Mouse (Mus musculus) neural tube, embryonic 15.5 days (tissue): ENCODE results near the gene Rnf150. TPM values are rescaled to one million over a fixed set of nuclear protein-coding genes. Genes with fewer than 3 reads are reported as not detected.
A peak's percentile ranks its signal among the peaks of the same experiment; 100 is the strongest.

Experiments used
- ATAC-seq: fragments of 200-750 bp; cut with Nextera tagmentation; 2 replicates; pipeline ENCODE4 v1.8.0; 2017; ENCODE audit warnings: mild to moderate bottlenecking, moderate TSS enrichment, moderate library complexity; ENCODE audit not compliant: low FRiP score
- H3K27ac ChIP-seq: fragments of 300-500 bp; sonication (generic); replicated peaks from 2 replicates; pipeline ENCODE4 v1.5.1; 2015; ENCODE audit warnings: mild to moderate bottlenecking, inconsistent platforms
- H3K27me3 ChIP-seq: fragments of 300-500 bp; sonication (generic); replicated peaks from 2 replicates; pipeline ENCODE4 v1.6.1; 2015; ENCODE audit warnings: inconsistent platforms
- H3K36me3 ChIP-seq: fragments of 300-500 bp; sonication (generic); 2 replicates; pipeline ENCODE4 v1.6.1; 2015; ENCODE audit warnings: inconsistent platforms
- H3K4me1 ChIP-seq: fragments of 300-500 bp; sonication (generic); 2 replicates; pipeline ENCODE4 v1.6.1; 2015; ENCODE audit warnings: inconsistent platforms
- H3K4me2 ChIP-seq: fragments of 300-500 bp; sonication (generic); 2 replicates; pipeline ENCODE4 v1.6.1; 2015; ENCODE audit warnings: inconsistent platforms, mild to moderate bottlenecking, moderate library complexity
- H3K4me3 ChIP-seq: fragments of 300-500 bp; sonication (generic); replicated peaks from 2 replicates; pipeline ENCODE4 v1.5.1; 2015; ENCODE audit warnings: mild to moderate bottlenecking, inconsistent platforms
- H3K9ac ChIP-seq: fragments of 300-500 bp; sonication (generic); replicated peaks from 2 replicates; pipeline ENCODE4 v1.6.1; 2015; ENCODE audit warnings: mild to moderate bottlenecking, inconsistent platforms
- H3K9me3 ChIP-seq: fragments of 300-500 bp; sonication (generic); replicated peaks from 2 replicates; pipeline ENCODE4 v1.6.1; 2016; ENCODE audit warnings: inconsistent platforms
- WGBS: fragments of 180-500 bp; shearing (Covaris S2); methylation state at CpG from one replicate; pipeline ENCODE4 v1.1.7; 2015; ENCODE audit warnings: mixed read lengths; 5-methylcytosine and 5-hydroxymethylcytosine counted together
- polyA plus RNA-seq: library from polyadenylated mRNA; unstranded; fragments of >200 nt; fragmentation: Nextera tagmentation; extraction: Ambion mirVana; gene quantifications from 2 replicates; pipeline ENCODE4 v1.2.1, GENCODE M21; 2015

Rnf150 gene
- polyA plus RNA-seq, 1 experiment from 2014 or later: 2.5 TPM

DNA sequence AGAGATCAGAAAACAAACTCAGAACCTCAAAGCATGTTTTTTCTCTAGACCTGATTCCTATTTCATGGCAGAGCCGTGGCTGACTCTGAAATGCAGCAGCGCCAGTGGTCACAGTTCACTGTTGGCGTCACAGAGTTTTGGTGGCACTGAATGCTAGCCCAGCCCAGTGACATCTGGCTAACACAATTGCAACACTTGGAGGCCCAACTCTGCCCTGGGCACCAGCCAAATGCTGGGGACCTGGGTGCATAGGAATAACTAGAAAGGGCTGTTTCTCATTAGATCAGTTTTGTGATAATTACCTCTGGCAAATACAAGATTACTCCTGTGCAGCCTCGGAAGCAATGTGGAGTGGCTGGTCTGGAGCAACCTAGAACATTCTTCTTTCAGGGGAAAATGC lies 31.9 kb downstream of the Rnf150 start:
- no peak overlapping the region for H3K4me2 ChIP-seq
- no peaks in the 10 kb centered on the region for H3K4me1 ChIP-seq
- no peaks in the 10 kb centered on the region for H3K9me3 ChIP-seq
- H3K4me3 ChIP-seq: no peak overlapping the region
- no peaks in the 10 kb centered on the region for H3K27me3 ChIP-seq
- H3K27ac ChIP-seq: no peak overlapping the region
- H3K9ac ChIP-seq: no peak overlapping the region
- no peak for ATAC-seq
- H3K36me3 ChIP-seq: no peaks in the 10 kb centered on the region
- WGBS: 79% methylated on average over 4 of the region's 4 CpGs

DNA sequence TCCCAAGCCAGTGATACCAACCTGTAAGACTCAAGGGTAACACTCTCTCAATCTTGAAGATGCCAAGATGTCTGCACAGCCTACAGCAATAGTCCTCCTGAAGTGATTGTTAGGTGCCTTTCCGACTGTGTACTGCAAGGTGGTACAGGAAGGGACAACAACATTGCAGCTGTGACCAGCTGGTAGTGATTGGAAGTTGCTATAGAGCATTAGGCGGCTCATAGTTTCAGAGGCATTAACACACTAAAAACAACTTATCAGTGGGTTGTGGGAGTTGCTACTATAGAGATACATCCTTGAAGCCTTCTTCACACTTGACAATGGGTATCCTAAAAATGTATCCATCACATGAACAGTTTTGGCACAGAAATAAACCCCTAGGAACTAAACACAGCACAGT lies 33.6 kb downstream of the Rnf150 start:
- H3K9me3 ChIP-seq: no peaks in the 10 kb centered on the region
- no peak overlapping the region for H3K4me2 ChIP-seq
- no peak overlapping the region for H3K27ac ChIP-seq
- no peak for ATAC-seq
- no peak overlapping the region for H3K4me3 ChIP-seq
- no peak overlapping the region for H3K9ac ChIP-seq
- H3K4me1 ChIP-seq: peaks cover 8% of the 10 kb centered on the region; the same call in 1 of the 2 replicates
- 95% methylated on average over 2 of the region's 2 CpGs for WGBS
- H3K27me3 ChIP-seq: no peaks in the 10 kb centered on the region
- no peaks in the 10 kb centered on the region for H3K36me3 ChIP-seq

DNA sequence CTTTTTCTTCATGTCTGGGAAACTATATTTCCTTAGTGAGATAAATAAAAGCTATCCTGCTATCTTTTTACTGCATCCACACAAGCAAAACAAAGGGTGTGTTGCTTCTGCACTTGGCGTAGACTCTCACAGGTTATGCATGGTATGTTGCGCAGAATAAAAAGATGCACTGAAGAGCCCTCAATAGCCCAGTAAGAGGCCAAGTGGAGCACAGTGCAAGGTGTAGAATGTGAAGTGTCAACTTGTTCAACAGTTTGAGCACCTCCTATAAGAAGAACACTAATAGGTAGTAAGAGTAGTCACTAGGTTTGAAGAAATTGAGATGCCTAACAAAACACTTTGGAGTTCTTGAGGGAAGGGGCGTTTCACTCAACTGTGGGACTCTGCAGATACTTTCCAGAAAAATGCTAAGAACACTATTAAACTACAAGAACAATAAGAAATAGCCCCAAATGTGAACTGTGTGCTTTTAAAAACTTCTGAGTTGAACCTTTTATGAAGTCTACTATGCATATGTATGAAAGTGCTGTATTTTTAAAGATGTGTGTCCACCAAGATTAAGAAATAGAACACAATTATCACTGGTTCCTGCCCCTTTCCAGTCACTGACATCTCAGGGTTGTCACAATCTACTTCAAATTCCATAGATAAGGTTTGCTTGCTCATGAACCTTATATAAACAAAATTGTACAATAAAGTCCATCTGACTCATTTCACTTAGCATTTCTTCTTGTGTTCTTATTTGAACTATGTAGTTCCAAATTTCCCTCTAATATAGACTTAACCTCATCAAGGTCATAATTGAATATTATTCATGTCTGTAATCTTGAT lies 34.7 kb downstream of the Rnf150 start:
- WGBS: 95% methylated on average over 3 of the region's 3 CpGs
- H3K27me3 ChIP-seq: no peaks in the 10 kb centered on the region

DNA sequence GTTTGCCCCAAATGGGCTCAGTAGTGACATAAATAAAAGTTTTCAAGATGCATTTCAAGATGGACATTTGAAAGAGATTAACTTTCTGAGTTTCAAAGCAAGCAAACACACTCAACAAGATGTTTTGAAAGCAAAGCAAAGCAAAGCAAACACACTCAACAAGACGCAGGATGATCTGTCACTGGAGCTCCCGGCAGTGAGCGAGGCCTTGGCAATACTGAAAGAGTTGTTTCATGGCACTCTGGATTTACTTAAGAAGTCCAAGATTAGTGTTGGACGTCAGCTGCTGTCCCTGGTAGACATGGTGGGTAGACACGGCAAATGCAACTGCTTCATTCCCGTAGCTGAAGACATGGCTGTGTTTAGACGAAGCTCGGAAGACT lies 35.3 kb downstream of the Rnf150 start:
- Histone ChIP-seq H3K4me3 (no peak overlapping the region), H3K9ac (no peak overlapping the region), H3K27ac (no peak overlapping the region), H3K4me2 (no peak overlapping the region), H3K36me3 (no peaks in the 10 kb centered on the region), H3K27me3 (no peaks in the 10 kb centered on the region), H3K9me3 (no peaks in the 10 kb centered on the region), H3K4me1 (peaks cover 8% of the 10 kb centered on the region; the same call in 1 of the 2 replicates)
- 93% methylated on average over 8 of the region's 8 CpGs for WGBS
- no peak for ATAC-seq

More for the DNA sequence above, 34.7 kb downstream of the Rnf150 start:
- Histone ChIP-seq H3K9ac (no peak overlapping the region), H3K9me3 (no peaks in the 10 kb centered on the region), H3K27ac (no peak overlapping the region), H3K4me2 (no peak overlapping the region), H3K36me3 (no peaks in the 10 kb centered on the region), H3K4me1 (peaks cover 8% of the 10 kb centered on the region; the same call in 1 of the 2 replicates), H3K4me3 (no peak overlapping the region)
- no peak for ATAC-seq

DNA sequence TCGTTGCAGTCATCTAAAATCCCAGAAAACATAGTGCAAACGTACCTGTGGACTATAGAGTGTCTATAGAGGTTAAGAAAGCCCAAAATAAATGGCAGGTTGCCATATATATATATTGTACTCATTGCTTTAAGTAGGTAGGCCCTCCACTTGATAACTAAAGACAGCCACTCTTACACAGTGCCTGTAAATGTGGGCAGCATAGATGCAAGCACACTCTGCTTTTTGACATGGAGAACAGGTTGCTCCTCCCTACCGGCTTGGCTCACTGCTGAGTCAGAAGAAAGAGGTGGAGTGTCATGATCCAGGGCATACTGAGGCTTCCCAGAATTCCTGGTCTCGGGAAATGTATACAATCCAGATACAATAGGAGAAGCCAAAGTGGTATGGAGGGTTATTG lies 37.8 kb downstream of the Rnf150 start:
- no peak overlapping the region for H3K4me2 ChIP-seq
- no peaks in the 10 kb centered on the region for H3K9me3 ChIP-seq
- no peaks in the 10 kb centered on the region for H3K27me3 ChIP-seq
- ATAC-seq: no peak
- WGBS: 79% methylated on average over 4 of the region's 4 CpGs
- 0 out of 2 replicates have a peak overlapping the region, but pooled peaks have one; percentile 37 for H3K27ac ChIP-seq
- no peaks in the 10 kb centered on the region for H3K36me3 ChIP-seq
- no peak overlapping the region for H3K4me3 ChIP-seq
- H3K9ac ChIP-seq: no peak overlapping the region
- peaks cover 8% of the 10 kb centered on the region; the same call in 1 of the 2 replicates for H3K4me1 ChIP-seq

DNA sequence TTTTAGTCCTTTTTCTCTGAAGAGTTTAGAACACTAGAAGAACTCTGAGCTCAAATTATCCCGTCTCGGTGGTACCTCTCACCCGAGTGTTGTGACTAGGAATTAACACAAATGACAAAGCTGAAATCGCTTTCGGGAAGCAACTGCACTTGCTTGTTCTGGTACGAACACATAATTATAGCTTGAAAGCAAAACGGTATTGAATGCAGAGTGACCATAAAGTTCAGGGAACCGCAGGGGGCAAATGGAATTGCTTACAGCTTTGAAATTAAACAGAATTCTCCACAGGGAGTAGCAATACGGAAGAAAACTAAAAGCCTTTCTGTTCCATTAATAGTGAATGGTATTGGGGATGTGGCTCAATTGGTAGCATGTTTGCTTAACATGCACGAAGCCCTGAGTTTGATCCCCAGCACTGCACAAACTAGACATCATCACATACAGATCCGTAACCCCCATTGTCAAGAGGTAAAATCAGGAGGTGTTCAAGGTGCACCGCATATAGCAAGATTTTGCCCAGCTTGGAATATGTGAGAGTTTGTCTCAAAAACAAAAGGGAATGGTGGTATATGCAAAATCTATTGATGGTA lies 38.5 kb downstream of the Rnf150 start:
- Histone ChIP-seq H3K9ac (no peak overlapping the region), H3K9me3 (no peaks in the 10 kb centered on the region), H3K4me3 (no peak overlapping the region), H3K27me3 (no peaks in the 10 kb centered on the region), H3K36me3 (no peaks in the 10 kb centered on the region), H3K4me2 (no peak overlapping the region), H3K27ac (no peak overlapping the region), H3K4me1 (peaks cover 8% of the 10 kb centered on the region; the same call in 1 of the 2 replicates)
- peak; percentile 45; the same call in 1 of the 2 replicates for ATAC-seq
- 43% methylated on average over 12 of the region's 12 CpGs for WGBS

DNA sequence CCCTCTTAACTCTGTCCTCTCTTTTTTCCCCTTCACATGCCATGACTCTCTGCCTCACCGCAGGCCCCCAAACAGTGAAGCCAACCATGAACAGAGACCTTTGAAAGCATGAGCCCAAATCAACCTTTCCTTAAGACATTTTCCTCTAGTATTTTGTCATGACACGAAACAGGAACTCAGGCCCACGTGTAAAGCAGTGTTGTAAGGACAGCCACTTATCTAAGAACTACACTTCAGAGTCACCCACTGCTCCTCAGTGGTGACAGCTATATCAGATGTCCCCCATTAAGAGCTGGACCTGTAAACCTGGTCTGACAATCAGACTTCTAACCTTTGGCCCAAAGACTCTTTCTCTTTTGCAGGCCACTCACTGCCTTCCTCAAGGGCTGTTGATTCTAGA lies 40.3 kb downstream of the Rnf150 start:
- Histone ChIP-seq H3K4me1 (peaks cover 8% of the 10 kb centered on the region; the same call in 1 of the 2 replicates), H3K4me3 (no peak overlapping the region)
- WGBS: 88% methylated on average over 3 of the region's 3 CpGs

DNA sequence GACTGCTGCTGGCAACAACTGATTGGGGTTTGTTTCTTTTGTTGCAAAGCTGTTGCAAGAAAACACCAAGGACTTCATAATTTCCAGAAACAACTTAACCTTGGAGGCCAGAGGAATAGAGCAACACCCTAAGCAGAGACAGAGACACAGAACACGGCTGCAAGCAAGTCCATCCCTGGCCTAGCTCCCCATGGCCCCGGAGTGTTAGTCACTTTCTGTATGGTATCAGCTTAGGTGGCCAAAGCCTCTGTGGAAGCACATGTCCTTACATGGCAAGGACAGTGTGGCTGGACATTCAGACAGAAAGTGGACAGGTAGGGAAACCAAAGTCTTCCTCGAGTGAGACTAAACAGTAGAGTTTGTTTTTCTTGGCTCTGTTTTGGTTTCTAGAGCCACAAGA lies 44.1 kb downstream of the Rnf150 start:
- no peak overlapping the region for H3K4me2 ChIP-seq
- ATAC-seq: no peak
- no peaks in the 10 kb centered on the region for H3K36me3 ChIP-seq
- no peaks in the 10 kb centered on the region for H3K4me1 ChIP-seq
- H3K27ac ChIP-seq: no peak overlapping the region
- H3K27me3 ChIP-seq: no peaks in the 10 kb centered on the region
- H3K9ac ChIP-seq: no peak overlapping the region
- H3K9me3 ChIP-seq: no peaks in the 10 kb centered on the region
- H3K4me3 ChIP-seq: no peak overlapping the region
- WGBS: 88% methylated on average over 3 of the region's 3 CpGs

More for the DNA sequence above, 40.3 kb downstream of the Rnf150 start:
- no peak overlapping the region for H3K4me2 ChIP-seq
- H3K27ac ChIP-seq: no peak overlapping the region
- no peak for ATAC-seq
- no peak overlapping the region for H3K9ac ChIP-seq
- no peaks in the 10 kb centered on the region for H3K27me3 ChIP-seq
- no peaks in the 10 kb centered on the region for H3K36me3 ChIP-seq
- no peaks in the 10 kb centered on the region for H3K9me3 ChIP-seq

DNA sequence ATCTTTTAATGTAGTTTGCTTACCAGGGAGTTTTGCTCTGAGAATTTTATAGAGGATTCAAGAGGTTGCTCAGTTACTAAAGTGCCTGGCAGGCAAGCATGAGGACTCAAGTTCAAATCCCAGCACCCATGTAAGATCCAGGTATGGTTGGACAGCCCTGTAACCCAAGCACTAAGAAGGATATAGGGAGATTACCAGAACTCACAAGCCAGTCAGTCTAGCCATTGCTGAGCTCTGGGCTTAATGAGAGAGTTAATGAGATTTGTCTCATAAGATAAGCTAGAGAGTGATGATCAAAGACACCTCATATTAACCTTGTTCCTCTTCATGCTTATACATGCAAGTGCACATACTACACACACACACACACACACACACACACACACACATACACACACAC lies 48.3 kb downstream of the Rnf150 start:
- Histone ChIP-seq H3K27ac (no peak overlapping the region), H3K4me2 (no peak overlapping the region), H3K4me1 (no peaks in the 10 kb centered on the region), H3K9ac (no peak overlapping the region), H3K9me3 (no peaks in the 10 kb centered on the region), H3K27me3 (no peaks in the 10 kb centered on the region), H3K36me3 (no peaks in the 10 kb centered on the region), H3K4me3 (no peak overlapping the region)
- ATAC-seq: no peak

DNA sequence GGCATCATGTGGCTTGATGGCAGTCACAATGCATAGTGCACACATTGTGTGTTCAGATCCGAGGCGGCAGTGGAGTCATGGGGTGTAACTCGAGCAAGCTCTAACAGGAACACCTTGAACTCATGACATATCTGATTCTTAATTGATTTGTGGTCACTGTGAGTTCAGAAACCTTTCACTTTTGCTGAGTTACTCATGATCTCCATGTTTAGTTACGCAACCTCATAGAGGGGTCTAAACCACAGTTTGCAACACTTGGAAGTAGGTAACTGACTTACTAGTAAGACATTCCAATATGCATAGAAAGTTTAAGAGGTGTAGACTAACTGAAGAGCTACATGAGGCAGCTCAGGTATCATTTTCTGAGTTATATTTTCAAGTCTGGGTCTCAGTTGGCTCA lies 49.1 kb downstream of the Rnf150 start:
- Histone ChIP-seq H3K4me1 (no peaks in the 10 kb centered on the region), H3K9ac (no peak overlapping the region), H3K27ac (no peak overlapping the region), H3K4me3 (no peak overlapping the region), H3K9me3 (no peaks in the 10 kb centered on the region), H3K27me3 (no peaks in the 10 kb centered on the region), H3K4me2 (no peak overlapping the region), H3K36me3 (no peaks in the 10 kb centered on the region)
- 89% methylated on average over 4 of the region's 4 CpGs for WGBS
- ATAC-seq: no peak

DNA sequence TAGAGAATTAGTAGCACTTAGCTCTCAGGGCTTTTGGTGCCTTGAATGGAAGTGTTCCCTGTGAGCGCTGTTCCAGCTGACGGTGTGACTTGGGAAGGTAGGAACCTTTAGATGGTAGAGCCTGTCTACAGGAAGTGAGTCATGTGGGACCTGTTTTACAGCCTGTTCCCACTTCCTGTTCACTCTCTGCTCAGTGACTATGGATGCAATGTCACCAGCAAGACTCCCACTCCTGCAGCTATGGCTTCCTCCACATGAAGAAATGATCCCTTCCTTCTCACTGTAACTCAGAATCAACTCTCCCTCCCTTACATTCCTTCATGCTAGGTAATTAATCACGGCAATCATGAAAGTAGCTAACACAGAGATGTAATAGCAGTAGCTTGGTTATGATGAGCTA lies 51.4 kb downstream of the Rnf150 start:
- Histone ChIP-seq H3K4me1 (peaks cover 4% of the 10 kb centered on the region; the same call in 1 of the 2 replicates), H3K4me2 (no peak overlapping the region), H3K9ac (no peak overlapping the region), H3K36me3 (no peaks in the 10 kb centered on the region), H3K27ac (no peak overlapping the region), H3K27me3 (no peaks in the 10 kb centered on the region), H3K9me3 (no peaks in the 10 kb centered on the region), H3K4me3 (no peak overlapping the region)
- ATAC-seq: no peak
- 90% methylated on average over 3 of the region's 3 CpGs for WGBS
